Mouse (Mus musculus): Measurements from ENCODE around the gene Fras1. TPM values are rescaled to one million over a fixed set of nuclear protein-coding genes. Genes with fewer than 3 reads are reported as not detected.

Fras1 gene
- polyA plus RNA-seq, 1 experiment: 6.9 TPM

DNA sequence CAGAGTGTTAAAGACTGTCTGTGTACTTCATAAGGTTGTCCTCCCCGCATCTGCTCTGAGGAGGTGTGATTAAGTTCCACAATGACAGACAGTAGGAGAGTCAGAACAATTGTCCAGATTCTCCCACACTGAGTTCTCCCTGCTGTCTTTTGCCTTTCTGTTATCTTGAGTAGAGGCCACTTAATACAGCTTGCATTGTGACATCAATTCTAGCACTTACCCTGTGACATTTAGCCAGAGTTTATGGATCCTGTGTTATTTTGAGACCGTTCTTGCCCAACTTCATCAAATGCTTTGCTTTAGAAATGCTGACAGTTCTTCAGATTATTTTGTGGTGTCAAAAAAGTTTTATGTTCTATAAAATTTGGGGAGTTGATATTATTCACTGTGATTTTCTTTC lies 81.5 kb downstream of the Fras1 start:
- Histone ChIP-seq H3K27ac (ENCODE audit: insufficient read depth, low read length) (no peak overlapping the region), H3K4me1 (ENCODE audit: control insufficient read depth, insufficient read depth, low read length) (no peaks in the 10 kb centered on the region), H3K27me3 (ENCODE audit: control insufficient read depth, insufficient read depth, low read length, poor library complexity, severe bottlenecking) (no peaks in the 10 kb centered on the region), H3K9me3 (replicated peaks; ENCODE audit: control insufficient read depth, insufficient read depth, low read length, poor library complexity, severe bottlenecking) (no peaks in the 10 kb centered on the region), H3K9ac (ENCODE audit: low read depth, poor library complexity, severe bottlenecking) (no peak overlapping the region), H3K4me3 (ENCODE audit: low read depth, low read length) (no peak overlapping the region), H3K36me3 (ENCODE audit: control insufficient read depth, insufficient read depth, low read length, poor library complexity, severe bottlenecking) (no peaks in the 10 kb centered on the region)
- TF ChIP-seq CTCF (IDR thresholded peaks at IDR 0.05; ENCODE audit: low read depth, low read length): no peak
- no peak for TF ChIP-seq EP300 (IDR thresholded peaks at IDR 0.05; ENCODE audit: insufficient read depth, low read depth, low read length)
- TF ChIP-seq POLR2A (IDR thresholded peaks at IDR 0.05; ENCODE audit: insufficient read depth, low read length): no peak

- Histone ChIP-seq H3K4me3 (ENCODE audit: low read depth, low read length) (no peak overlapping the region), H3K9me3 (replicated peaks; ENCODE audit: control insufficient read depth, insufficient read depth, low read length, poor library complexity, severe bottlenecking) (no peaks in the 10 kb centered on the region), H3K4me1 (ENCODE audit: control insufficient read depth, insufficient read depth, low read length) (no peaks in the 10 kb centered on the region), H3K27ac (ENCODE audit: insufficient read depth, low read length) (no peak overlapping the region), H3K27me3 (ENCODE audit: control insufficient read depth, insufficient read depth, low read length, poor library complexity, severe bottlenecking) (no peaks in the 10 kb centered on the region), H3K9ac (ENCODE audit: low read depth, poor library complexity, severe bottlenecking) (no peak overlapping the region), H3K36me3 (ENCODE audit: control insufficient read depth, insufficient read depth, low read length, poor library complexity, severe bottlenecking) (no peaks in the 10 kb centered on the region)
- TF ChIP-seq POLR2A (IDR thresholded peaks at IDR 0.05; ENCODE audit: insufficient read depth, low read length) (no peak), EP300 (IDR thresholded peaks at IDR 0.05; ENCODE audit: insufficient read depth, low read depth, low read length) (no peak), CTCF (IDR thresholded peaks at IDR 0.05; ENCODE audit: low read depth, low read length) (no peak)
Measured at GRCm38 (mm10) chr5:96457436-96457958, 83.7 kb downstream of the Fras1 start.

GRCm38 (mm10) chr5:96459605-96460004 lies 85.8 kb downstream of the Fras1 start:
- Histone ChIP-seq H3K36me3 (ENCODE audit: control insufficient read depth, insufficient read depth, low read length, poor library complexity, severe bottlenecking) (no peaks in the 10 kb centered on the region), H3K4me1 (ENCODE audit: control insufficient read depth, insufficient read depth, low read length) (no peaks in the 10 kb centered on the region), H3K4me3 (ENCODE audit: low read depth, low read length) (no peak overlapping the region), H3K27me3 (ENCODE audit: control insufficient read depth, insufficient read depth, low read length, poor library complexity, severe bottlenecking) (no peaks in the 10 kb centered on the region), H3K27ac (ENCODE audit: insufficient read depth, low read length) (no peak overlapping the region), H3K9ac (ENCODE audit: low read depth, poor library complexity, severe bottlenecking) (no peak overlapping the region), H3K9me3 (replicated peaks; ENCODE audit: control insufficient read depth, insufficient read depth, low read length, poor library complexity, severe bottlenecking) (no peaks in the 10 kb centered on the region)
- no peak for TF ChIP-seq CTCF (IDR thresholded peaks at IDR 0.05; ENCODE audit: low read depth, low read length)
- TF ChIP-seq POLR2A (IDR thresholded peaks at IDR 0.05; ENCODE audit: insufficient read depth, low read length): no peak
- no peak for TF ChIP-seq EP300 (IDR thresholded peaks at IDR 0.05; ENCODE audit: insufficient read depth, low read depth, low read length)

DNA sequence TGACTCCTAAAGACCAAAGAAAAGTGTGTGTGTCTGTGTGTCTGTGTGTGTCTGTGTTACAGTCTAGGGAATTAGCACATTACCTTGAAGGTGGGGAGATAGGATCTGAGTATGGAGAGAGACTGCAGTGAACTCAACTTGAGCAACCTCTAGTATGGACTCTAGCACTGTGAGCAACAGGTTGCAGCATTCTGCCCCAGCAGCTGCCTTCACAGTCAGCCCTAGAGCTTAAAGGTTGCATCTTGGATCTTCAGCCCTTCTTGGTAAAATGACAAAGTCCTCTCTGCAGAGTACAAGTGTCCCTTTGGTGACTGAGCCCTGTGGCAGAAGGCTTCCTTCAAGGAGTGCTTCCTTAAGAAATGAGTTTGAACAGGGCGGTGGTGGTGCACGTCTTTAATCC lies 88.4 kb downstream of the Fras1 start:
- no peak overlapping the region for H3K9ac ChIP-seq (ENCODE audit: low read depth, poor library complexity, severe bottlenecking)
- no peak overlapping the region for H3K27ac ChIP-seq (ENCODE audit: insufficient read depth, low read length)
- no peak overlapping the region for H3K4me3 ChIP-seq (ENCODE audit: low read depth, low read length)
- no peaks in the 10 kb centered on the region for H3K9me3 ChIP-seq (replicated peaks; ENCODE audit: control insufficient read depth, insufficient read depth, low read length, poor library complexity, severe bottlenecking)
- no peaks in the 10 kb centered on the region for H3K36me3 ChIP-seq (ENCODE audit: control insufficient read depth, insufficient read depth, low read length, poor library complexity, severe bottlenecking)
- H3K27me3 ChIP-seq (ENCODE audit: control insufficient read depth, insufficient read depth, low read length, poor library complexity, severe bottlenecking): no peaks in the 10 kb centered on the region
- TF ChIP-seq EP300 (IDR thresholded peaks at IDR 0.05; ENCODE audit: insufficient read depth, low read depth, low read length): no peak
- no peak for TF ChIP-seq POLR2A (IDR thresholded peaks at IDR 0.05; ENCODE audit: insufficient read depth, low read length)
- no peak for TF ChIP-seq CTCF (IDR thresholded peaks at IDR 0.05; ENCODE audit: low read depth, low read length)
- no peaks in the 10 kb centered on the region for H3K4me1 ChIP-seq (ENCODE audit: control insufficient read depth, insufficient read depth, low read length)

DNA sequence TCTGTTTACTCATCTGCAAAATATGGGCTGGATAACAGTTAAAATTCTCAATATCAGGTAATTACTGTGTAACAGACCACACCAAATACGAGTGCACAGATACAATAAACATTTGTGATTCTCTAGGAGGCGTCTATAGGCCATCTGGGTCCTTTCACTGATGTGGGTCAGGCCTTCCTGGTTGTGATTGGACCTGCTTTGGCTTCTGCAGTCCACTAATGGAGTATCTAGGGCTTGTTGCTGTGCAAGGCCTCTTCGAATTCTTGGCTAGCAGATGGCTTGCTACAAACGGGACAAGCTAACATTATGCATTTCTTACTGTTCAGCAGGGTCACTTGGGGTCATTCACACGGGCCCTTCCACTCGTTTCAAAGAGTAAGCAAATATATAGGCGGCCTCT lies 92.7 kb downstream of the Fras1 start:
- Histone ChIP-seq H3K4me3 (ENCODE audit: low read depth, low read length) (no peak overlapping the region), H3K36me3 (ENCODE audit: control insufficient read depth, insufficient read depth, low read length, poor library complexity, severe bottlenecking) (no peaks in the 10 kb centered on the region), H3K27ac (ENCODE audit: insufficient read depth, low read length) (no peak overlapping the region), H3K9ac (ENCODE audit: low read depth, poor library complexity, severe bottlenecking) (no peak overlapping the region), H3K4me1 (ENCODE audit: control insufficient read depth, insufficient read depth, low read length) (no peaks in the 10 kb centered on the region), H3K9me3 (replicated peaks; ENCODE audit: control insufficient read depth, insufficient read depth, low read length, poor library complexity, severe bottlenecking) (no peaks in the 10 kb centered on the region), H3K27me3 (ENCODE audit: control insufficient read depth, insufficient read depth, low read length, poor library complexity, severe bottlenecking) (no peaks in the 10 kb centered on the region)
- TF ChIP-seq EP300 (IDR thresholded peaks at IDR 0.05; ENCODE audit: insufficient read depth, low read depth, low read length) (no peak), POLR2A (IDR thresholded peaks at IDR 0.05; ENCODE audit: insufficient read depth, low read length) (no peak), CTCF (IDR thresholded peaks at IDR 0.05; ENCODE audit: low read depth, low read length) (no peak)

- Histone ChIP-seq H3K36me3 (ENCODE audit: control insufficient read depth, insufficient read depth, low read length, poor library complexity, severe bottlenecking) (no peaks in the 10 kb centered on the region), H3K4me3 (ENCODE audit: low read depth, low read length) (no peak overlapping the region), H3K9me3 (replicated peaks; ENCODE audit: control insufficient read depth, insufficient read depth, low read length, poor library complexity, severe bottlenecking) (no peaks in the 10 kb centered on the region), H3K27me3 (ENCODE audit: control insufficient read depth, insufficient read depth, low read length, poor library complexity, severe bottlenecking) (no peaks in the 10 kb centered on the region), H3K9ac (ENCODE audit: low read depth, poor library complexity, severe bottlenecking) (no peak overlapping the region), H3K4me1 (ENCODE audit: control insufficient read depth, insufficient read depth, low read length) (no peaks in the 10 kb centered on the region), H3K27ac (ENCODE audit: insufficient read depth, low read length) (no peak overlapping the region)
- TF ChIP-seq POLR2A (IDR thresholded peaks at IDR 0.05; ENCODE audit: insufficient read depth, low read length) (no peak), CTCF (IDR thresholded peaks at IDR 0.05; ENCODE audit: low read depth, low read length) (no peak), EP300 (IDR thresholded peaks at IDR 0.05; ENCODE audit: insufficient read depth, low read depth, low read length) (no peak)
Measured at GRCm38 (mm10) chr5:96471995-96472394, 98.2 kb downstream of the Fras1 start.

All from ES-Bruce4 (cell line).